Mouse (Mus musculus) embryonic fibroblast, embryonic 13.5 days (primary cell): ENCODE data around the gene Zranb3. TPM values are rescaled to one million over a fixed set of nuclear protein-coding genes. Genes with fewer than 3 reads are reported as not detected.
"Not testable (repeated sequence)": the region's sequence is repeated elsewhere in the genome, so short reads cannot be mapped to it uniquely, and the experiment has no call there.

Source experiments
- H3K27ac ChIP-seq: 2 replicates; pipeline ENCODE4 v1.5.1; 2012; ENCODE audit warnings: low read length, control low read depth, inconsistent platforms; ENCODE audit not compliant: insufficient read depth
- H3K4me1 ChIP-seq: 2 replicates; pipeline ENCODE4 v1.6.1; 2011; ENCODE audit warnings: low read length; ENCODE audit not compliant: control insufficient read depth, insufficient read depth
- H3K4me3 ChIP-seq: 2 replicates; pipeline ENCODE4 v1.5.1; 2011; ENCODE audit warnings: mild to moderate bottlenecking, control low read depth, low read length; ENCODE audit not compliant: insufficient read depth
- CTCF ChIP-seq: IDR thresholded peaks from 2 replicates; pipeline ENCODE4 v1.5.1; 2011; ENCODE audit warnings: mild to moderate bottlenecking, control low read depth, low read length, moderate library complexity, borderline replicate concordance; ENCODE audit not compliant: insufficient read depth
- POLR2A ChIP-seq: IDR thresholded peaks from 2 replicates; pipeline ENCODE4 v1.6.1; 2011; ENCODE audit warnings: low read depth, mild to moderate bottlenecking, control low read depth, low read length, moderate library complexity
- polyA plus RNA-seq: library from polyadenylated mRNA; stranded (reverse); fragments of >200 nt; gene quantifications from 2 replicates; pipeline ENCODE4 v1.2.4, GENCODE M21; 2011; ENCODE audit warnings: low read depth; ENCODE audit not compliant: missing spikeins, insufficient read length

Gene Zranb3
- polyA plus RNA-seq, 1 experiment, result 10.9 TPM

GRCm38 (mm10) chr1:128003712-128004370, 99.0 kb downstream of the Zranb3 start:
- TF ChIP-seq CTCF (no peak), POLR2A (no peak)

GRCm38 (mm10) chr1:128002159-128002558, 100.7 kb downstream of the Zranb3 start:
- Histone ChIP-seq H3K4me3 (no peak overlapping the region), H3K27ac (no peak overlapping the region), H3K4me1 (no peaks in the 10 kb centered on the region)
- TF ChIP-seq CTCF, result no peak
- TF ChIP-seq POLR2A, result no peak

More at GRCm38 (mm10) chr1:128003712-128004370, 99.0 kb downstream of the Zranb3 start:
- no peaks in the 10 kb centered on the region for H3K4me1 ChIP-seq
- H3K4me3 ChIP-seq, result no peak overlapping the region
- H3K27ac ChIP-seq, result no peak overlapping the region

- H3K4me3 ChIP-seq, H3K27ac ChIP-seq, H3K4me1 ChIP-seq: not testable (repeated sequence)
Measured at GRCm38 (mm10) chr1:128000931-128001330, 101.9 kb downstream of the Zranb3 start.

GRCm38 (mm10) chr1:127993892-127994291, 109.0 kb downstream of the Zranb3 start:
- Histone ChIP-seq H3K4me1 (no peaks in the 10 kb centered on the region), H3K27ac (no peak overlapping the region), H3K4me3 (no peak overlapping the region)
- no peak for TF ChIP-seq POLR2A
- no peak for TF ChIP-seq CTCF

- no peak overlapping the region for H3K4me3 ChIP-seq
- no peak overlapping the region for H3K27ac ChIP-seq
- peaks cover 2% of the 10 kb centered on the region; the same call in 1 of the 2 replicates for H3K4me1 ChIP-seq
- TF ChIP-seq POLR2A (no peak), CTCF (no peak)
Measured at GRCm38 (mm10) chr1:127989876-127990731, 112.7 kb downstream of the Zranb3 start.

- Histone ChIP-seq H3K4me1 (peaks cover 2% of the 10 kb centered on the region; the same call in 1 of the 2 replicates), H3K4me3 (no peak overlapping the region), H3K27ac (no peak overlapping the region)
- no peak for TF ChIP-seq CTCF
- no peak for TF ChIP-seq POLR2A
Measured at GRCm38 (mm10) chr1:127989387-127989786, 113.5 kb downstream of the Zranb3 start.

GRCm38 (mm10) chr1:127988246-127988645, 114.6 kb downstream of the Zranb3 start:
- H3K4me1 ChIP-seq, result peaks cover 2% of the 10 kb centered on the region; the same call in 1 of the 2 replicates
- no peak for TF ChIP-seq POLR2A
- no peak for TF ChIP-seq CTCF
- H3K27ac ChIP-seq, result no peak overlapping the region
- no peak overlapping the region for H3K4me3 ChIP-seq

- Histone ChIP-seq H3K27ac (no peak overlapping the region), H3K4me3 (no peak overlapping the region), H3K4me1 (peaks cover 5% of the 10 kb centered on the region; the same call in 1 of the 2 replicates)
- TF ChIP-seq POLR2A (no peak), CTCF (no peak)
Measured at GRCm38 (mm10) chr1:127985391-127985790, 117.5 kb downstream of the Zranb3 start.

- H3K27ac ChIP-seq, result no peak overlapping the region
Measured at GRCm38 (mm10) chr1:127983274-127983993, 119.4 kb downstream of the Zranb3 start.

More at GRCm38 (mm10) chr1:127983274-127983993, 119.4 kb downstream of the Zranb3 start:
- Histone ChIP-seq H3K4me3 (no peak overlapping the region), H3K4me1 (peaks cover 5% of the 10 kb centered on the region; the same call in 1 of the 2 replicates)
- TF ChIP-seq POLR2A (no peak), CTCF (no peak)
